Mouse (Mus musculus) liver, embryonic 13.5 days (tissue): ENCODE data around the gene Ccdc191. TPM values are rescaled to one million over a fixed set of nuclear protein-coding genes. Genes with fewer than 3 reads are reported as not detected.

Source experiments
- ATAC-seq: fragments of 200-750 bp; cut with Nextera tagmentation; 2 replicates; pipeline ENCODE4 v1.8.0; 2017; ENCODE audit warnings: low read depth, mild to moderate bottlenecking, moderate number of reproducible peaks, moderate library complexity
- DNase-seq: peaks from one replicate; pipeline ENCODE4 v3.0.0; 2022
- H3K27ac ChIP-seq: fragments of 300-500 bp; sonication (generic); 2 replicates; pipeline ENCODE4 v1.5.1; 2015; ENCODE audit warnings: moderate library complexity, mild to moderate bottlenecking, inconsistent platforms
- H3K27me3 ChIP-seq: fragments of 300-500 bp; sonication (generic); 2 replicates; pipeline ENCODE4 v1.6.1; 2015; ENCODE audit warnings: mild to moderate bottlenecking, inconsistent platforms
- H3K36me3 ChIP-seq: fragments of 300-500 bp; sonication (generic); 2 replicates; pipeline ENCODE4 v1.6.1; 2015; ENCODE audit warnings: mild to moderate bottlenecking, inconsistent platforms
- H3K4me1 ChIP-seq: fragments of 300-500 bp; sonication (generic); replicated peaks from 2 replicates; pipeline ENCODE4 v1.6.1; 2015; ENCODE audit warnings: inconsistent platforms
- H3K4me2 ChIP-seq: fragments of 300-500 bp; sonication (generic); 2 replicates; pipeline ENCODE4 v1.6.1; 2015; ENCODE audit warnings: inconsistent platforms, mild to moderate bottlenecking, moderate library complexity
- H3K4me3 ChIP-seq: fragments of 300-500 bp; sonication (generic); replicated peaks from 2 replicates; pipeline ENCODE4 v1.5.1; 2015; ENCODE audit warnings: mild to moderate bottlenecking, inconsistent platforms
- H3K9ac ChIP-seq: fragments of 300-500 bp; sonication (generic); 2 replicates; pipeline ENCODE4 v1.6.1; 2015; ENCODE audit warnings: mild to moderate bottlenecking, inconsistent platforms
- H3K9me3 ChIP-seq: fragments of 300-500 bp; sonication (generic); replicated peaks from 2 replicates; pipeline ENCODE4 v1.6.1; 2016; ENCODE audit warnings: inconsistent platforms
- WGBS: fragments of 180-500 bp; shearing (Covaris S2); methylation state at CpG from one replicate; pipeline ENCODE4 v1.1.7; 2015; ENCODE audit not compliant: insufficient replicate concordance; 5-methylcytosine and 5-hydroxymethylcytosine counted together
- polyA plus RNA-seq: library from polyadenylated mRNA; unstranded; fragments of >200 nt; fragmentation: Nextera tagmentation; extraction: Ambion mirVana; gene quantifications from 2 replicates; pipeline ENCODE4 v1.2.1, GENCODE M21; 2015

Ccdc191 gene
- polyA plus RNA-seq = 3.8 and 5.5 TPM in 2 replicates

DNA sequence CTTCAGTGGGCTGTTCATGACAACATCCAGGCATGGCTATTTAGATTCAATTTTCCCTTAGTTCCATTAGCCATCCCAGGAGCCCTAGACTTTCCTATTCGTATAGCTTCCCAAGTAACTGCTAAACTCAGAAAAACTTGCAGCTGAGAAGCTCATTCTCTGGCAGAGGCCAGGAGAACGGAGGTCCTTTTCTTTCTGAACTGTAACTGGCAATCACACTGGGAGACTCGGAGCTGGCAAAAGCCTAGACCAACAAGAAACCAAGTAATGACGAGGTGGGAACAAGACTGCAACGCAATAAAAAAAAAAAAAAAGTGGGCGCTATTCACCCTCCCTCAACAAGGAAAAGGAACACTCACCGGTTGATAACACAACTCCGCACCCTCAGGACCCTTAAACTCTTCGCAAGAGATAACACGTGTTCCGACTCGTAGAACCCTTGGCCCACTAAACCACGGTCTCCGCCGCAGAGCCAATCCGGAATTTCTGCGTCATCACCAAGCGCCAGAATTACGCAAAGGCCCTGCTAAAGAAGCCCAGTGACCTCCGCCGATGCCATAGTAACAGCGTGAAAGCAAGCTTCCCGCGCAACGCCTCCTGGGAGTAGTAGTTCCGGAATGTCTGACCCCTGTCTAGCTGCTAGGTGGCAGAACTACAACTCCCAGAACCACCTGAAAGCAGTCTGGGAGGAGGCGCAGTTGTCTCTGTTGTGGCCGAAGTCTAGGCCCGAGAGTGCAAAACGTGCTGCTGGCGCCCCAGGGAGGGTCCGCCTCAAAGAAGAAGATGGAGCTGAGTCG, at the start of gene Ccdc191:
TSS of gene Ccdc191 (plus strand) at position 593 of the 797 bp plus-strand sequence.
- Histone ChIP-seq H3K9ac (peak within 1 kb of the TSS; percentile 81), H3K36me3 (no peaks in the 10 kb centered on the region), H3K4me3 (peak within 1 kb of the TSS; percentile 77), H3K4me1 (peaks cover 33% of the 10 kb centered on the region), H3K4me2 (peak within 1 kb of the TSS; percentile 84), H3K27ac (peak within 1 kb of the TSS; percentile 60), H3K9me3 (no peaks in the 10 kb centered on the region), H3K27me3 (no peaks in the 10 kb centered on the region)
- ATAC-seq (peak; percentile 99), DNase-seq (peak; percentile 98)
- WGBS = under 1% methylated on average over 33 of the region's 33 CpGs

GRCm38 (mm10) chr16:43841236-43841635, 48.4 kb upstream of the Ccdc191 start:
- no peak for ATAC-seq
- 50% methylated on average over 1 of the region's 1 CpGs for WGBS
- Histone ChIP-seq H3K9me3 (no peaks in the 10 kb centered on the region), H3K9ac (no peak overlapping the region), H3K27ac (no peak overlapping the region), H3K4me1 (no peaks in the 10 kb centered on the region), H3K4me2 (no peak overlapping the region), H3K4me3 (no peak overlapping the region), H3K27me3 (no peaks in the 10 kb centered on the region), H3K36me3 (no peaks in the 10 kb centered on the region)
- no peak for DNase-seq

- no peak for ATAC-seq
- 47% methylated on average over 1 of the region's 1 CpGs for WGBS
These were observed 39.8 kb upstream of the Ccdc191 start for GRCm38 (mm10) chr16:43849839-43850238.

DNA sequence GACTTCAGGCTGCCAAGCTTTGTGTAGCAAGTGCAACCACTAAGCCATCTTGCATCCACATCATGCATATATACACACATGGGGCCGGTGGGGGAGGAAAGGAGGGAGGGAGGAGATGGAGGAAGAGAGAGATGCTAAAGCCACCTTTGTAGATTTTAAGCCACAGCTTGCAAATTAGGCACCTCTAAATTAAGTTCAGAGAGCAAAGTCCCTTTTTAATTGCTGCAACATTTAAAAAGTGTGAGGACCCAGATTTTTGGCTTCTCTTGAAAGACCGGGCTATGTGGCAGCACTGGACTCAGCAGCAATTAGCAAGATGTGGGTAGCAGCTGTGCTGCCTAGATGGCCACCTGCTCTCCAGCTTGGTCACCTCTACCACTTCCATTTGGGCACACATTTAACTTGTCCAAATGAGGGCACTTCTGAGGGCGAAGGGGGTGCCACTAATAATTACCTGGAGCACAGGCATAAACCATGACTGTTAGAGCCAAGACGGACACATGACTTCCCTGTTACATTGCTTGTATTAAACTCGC, 30.6 kb upstream of the Ccdc191 start:
- DNase-seq (no peak), ATAC-seq (no peak)
- H3K9me3 ChIP-seq = no peaks in the 10 kb centered on the region
- H3K4me2 ChIP-seq = no peak overlapping the region
- H3K36me3 ChIP-seq = peaks cover 19% of the 10 kb centered on the region
- WGBS = 69% methylated on average over 5 of the region's 5 CpGs
- no peaks in the 10 kb centered on the region for H3K27me3 ChIP-seq
- H3K4me1 ChIP-seq = peaks cover 4% of the 10 kb centered on the region; the same call in 1 of the 2 replicates
- H3K27ac ChIP-seq = no peak overlapping the region
- no peak overlapping the region for H3K4me3 ChIP-seq
- H3K9ac ChIP-seq = no peak overlapping the region

More at GRCm38 (mm10) chr16:43849839-43850238, 39.8 kb upstream of the Ccdc191 start:
- Histone ChIP-seq H3K4me2 (no peak overlapping the region), H3K27ac (no peak overlapping the region), H3K9me3 (no peaks in the 10 kb centered on the region), H3K27me3 (no peaks in the 10 kb centered on the region), H3K9ac (no peak overlapping the region), H3K4me1 (no peaks in the 10 kb centered on the region), H3K4me3 (no peak overlapping the region), H3K36me3 (no peaks in the 10 kb centered on the region)
- DNase-seq = no peak

DNA sequence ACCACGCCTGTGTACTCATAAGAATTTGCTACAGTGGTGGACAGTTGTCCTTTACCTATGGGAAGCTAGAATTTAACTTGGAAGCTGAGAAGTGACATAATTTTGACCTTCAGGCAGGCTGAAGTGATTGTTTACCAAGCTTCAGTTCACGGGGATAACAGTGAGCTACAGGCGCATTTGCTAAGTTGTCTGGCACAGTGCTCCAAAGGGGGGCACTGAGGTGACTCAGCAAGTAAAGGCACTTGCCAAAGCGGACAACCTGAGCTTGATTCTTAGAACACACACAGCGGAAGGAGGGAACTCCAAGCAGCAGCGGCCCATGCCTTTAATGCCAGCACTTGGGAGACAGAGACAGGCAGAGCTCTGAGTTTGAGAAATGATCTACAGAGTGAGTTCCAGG, 29.0 kb upstream of the Ccdc191 start:
- H3K36me3 ChIP-seq = peaks cover 24% of the 10 kb centered on the region
- H3K4me3 ChIP-seq = no peak overlapping the region
- H3K27ac ChIP-seq = no peak overlapping the region
- DNase-seq (no peak), ATAC-seq (no peak)
- H3K9me3 ChIP-seq = no peaks in the 10 kb centered on the region
- H3K9ac ChIP-seq = no peak overlapping the region
- H3K4me2 ChIP-seq = no peak overlapping the region
- 70% methylated on average over 6 of the region's 6 CpGs for WGBS
- H3K27me3 ChIP-seq = no peaks in the 10 kb centered on the region
- peaks cover 4% of the 10 kb centered on the region; the same call in 1 of the 2 replicates for H3K4me1 ChIP-seq

DNA sequence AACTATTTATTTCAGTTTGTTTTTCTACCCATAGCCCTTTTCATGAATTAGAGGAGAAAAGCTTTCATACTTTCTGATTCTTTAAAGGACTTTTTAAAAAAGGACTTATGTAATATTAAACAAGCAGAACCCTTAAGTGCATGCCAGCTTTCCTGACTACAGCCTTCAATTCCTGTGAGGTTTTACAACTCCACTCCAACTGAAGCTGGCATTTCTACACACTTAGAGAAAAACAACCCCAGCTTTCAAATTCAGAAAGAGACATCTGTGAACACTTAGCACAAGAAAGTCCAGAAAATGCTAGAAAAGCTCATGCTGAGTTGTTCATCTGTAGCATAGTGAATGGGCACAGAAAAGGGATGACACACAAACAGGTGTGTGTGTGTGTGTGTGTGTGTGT, 19.8 kb upstream of the Ccdc191 start:
- Histone ChIP-seq H3K36me3 (peaks cover 47% of the 10 kb centered on the region), H3K27ac (no peak overlapping the region), H3K4me2 (no peak overlapping the region), H3K4me3 (no peak overlapping the region), H3K4me1 (no peaks in the 10 kb centered on the region), H3K9ac (no peak overlapping the region), H3K27me3 (no peaks in the 10 kb centered on the region), H3K9me3 (no peaks in the 10 kb centered on the region)
- ATAC-seq = no peak
- DNase-seq = no peak

GRCm38 (mm10) chr16:43871419-43871818, 18.2 kb upstream of the Ccdc191 start:
- no peaks in the 10 kb centered on the region for H3K4me1 ChIP-seq
- 77% methylated on average over 7 of the region's 7 CpGs for WGBS
- peaks cover 56% of the 10 kb centered on the region for H3K36me3 ChIP-seq
- no peak overlapping the region for H3K9ac ChIP-seq
- no peak overlapping the region for H3K4me2 ChIP-seq
- no peaks in the 10 kb centered on the region for H3K9me3 ChIP-seq
- no peak for DNase-seq
- ATAC-seq = no peak
- H3K4me3 ChIP-seq = no peak overlapping the region
- H3K27me3 ChIP-seq = no peaks in the 10 kb centered on the region
- H3K27ac ChIP-seq = no peak overlapping the region

DNA sequence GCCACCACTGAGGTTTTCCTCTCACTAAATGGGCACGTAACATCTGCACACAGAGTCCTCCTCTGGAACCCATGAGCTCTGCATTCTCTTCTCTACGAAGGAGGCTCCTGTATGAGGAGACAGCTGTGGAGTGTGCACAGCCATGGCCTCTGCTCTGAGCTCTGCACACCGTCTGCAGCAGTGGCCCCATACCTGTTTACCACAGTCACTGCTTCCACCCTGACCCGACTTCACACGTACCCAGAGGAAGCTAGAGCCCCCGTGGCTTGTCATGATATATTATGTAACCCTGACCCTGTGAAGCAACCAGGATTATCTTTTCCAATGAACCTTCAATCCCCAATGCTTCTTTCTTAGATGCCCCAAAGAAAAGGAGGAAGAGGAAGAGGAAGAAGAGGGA, 9.8 kb upstream of the Ccdc191 start:
- no peak for ATAC-seq
- H3K4me1 ChIP-seq = no peaks in the 10 kb centered on the region
- peaks cover 44% of the 10 kb centered on the region for H3K36me3 ChIP-seq
- no peak overlapping the region for H3K4me3 ChIP-seq
- no peak overlapping the region for H3K9ac ChIP-seq
- no peak overlapping the region for H3K4me2 ChIP-seq
- no peak for DNase-seq
- no peak overlapping the region for H3K27ac ChIP-seq
- H3K9me3 ChIP-seq = no peaks in the 10 kb centered on the region
- 64% methylated on average over 6 of the region's 6 CpGs for WGBS
- no peaks in the 10 kb centered on the region for H3K27me3 ChIP-seq

DNA sequence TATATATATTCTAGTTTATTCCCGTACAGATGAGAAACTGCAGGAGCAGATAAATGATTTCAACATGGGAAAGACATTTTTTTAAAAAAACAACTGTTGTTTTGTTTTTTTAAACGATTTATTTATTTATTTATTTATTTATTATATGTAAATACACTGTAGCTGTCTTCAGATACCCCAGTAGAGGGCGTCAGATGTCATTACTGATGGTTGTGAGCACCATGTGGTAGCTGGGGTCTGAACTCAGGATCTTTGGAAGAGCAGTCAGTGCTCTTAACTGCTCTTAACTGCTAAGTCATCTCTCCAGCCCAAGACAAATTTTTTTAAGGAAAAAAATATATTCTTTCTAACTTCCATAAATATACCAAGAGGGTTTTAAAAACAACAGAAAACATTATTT, 8.0 kb upstream of the Ccdc191 start:
- Histone ChIP-seq H3K4me3 (no peak overlapping the region), H3K36me3 (peaks cover 30% of the 10 kb centered on the region), H3K27ac (no peak overlapping the region), H3K9ac (no peak overlapping the region), H3K9me3 (no peaks in the 10 kb centered on the region), H3K4me1 (no peaks in the 10 kb centered on the region), H3K4me2 (no peak overlapping the region), H3K27me3 (no peaks in the 10 kb centered on the region)
- DNase-seq (no peak), ATAC-seq (no peak)
- 49% methylated on average over 3 of the region's 3 CpGs for WGBS

- no peaks in the 10 kb centered on the region for H3K4me1 ChIP-seq
- no peak overlapping the region for H3K4me3 ChIP-seq
- H3K27ac ChIP-seq = no peak overlapping the region
- peaks cover 25% of the 10 kb centered on the region for H3K36me3 ChIP-seq
- no peak for ATAC-seq
- no peak for DNase-seq
- no peaks in the 10 kb centered on the region for H3K9me3 ChIP-seq
- H3K4me2 ChIP-seq = no peak overlapping the region
- 79% methylated on average over 2 of the region's 2 CpGs for WGBS
- H3K27me3 ChIP-seq = no peaks in the 10 kb centered on the region
- H3K9ac ChIP-seq = no peak overlapping the region
These were observed 7.3 kb upstream of the Ccdc191 start for GRCm38 (mm10) chr16:43882329-43882728.

GRCm38 (mm10) chr16:43890005-43890336, 371 bp downstream of the Ccdc191 start:
- no peaks in the 10 kb centered on the region for H3K27me3 ChIP-seq
- H3K4me2 ChIP-seq = peak overlapping the region; percentile 84
- H3K4me3 ChIP-seq = peak overlapping the region; percentile 77
- DNase-seq = no peak
- WGBS = 0% methylated on average over 9 of the region's 9 CpGs
- no peaks in the 10 kb centered on the region for H3K9me3 ChIP-seq
- peak overlapping the region; percentile 81 for H3K9ac ChIP-seq
- H3K4me1 ChIP-seq = peaks cover 33% of the 10 kb centered on the region
- peak overlapping the region; percentile 45; the same call in 1 of the 2 replicates for H3K27ac ChIP-seq
- H3K36me3 ChIP-seq = no peaks in the 10 kb centered on the region
- ATAC-seq = peak; percentile 86
